Mouse (Mus musculus) CH12.LX (cell line): Measurements from ENCODE around the gene Zmat5. TPM values are rescaled to one million over a fixed set of nuclear protein-coding genes. Genes with fewer than 3 reads are reported as not detected.

Source experiments
- DNase-seq: peaks from one replicate; pipeline ENCODE4 v3.0.0-alpha.2; 2013; ENCODE audit errors: extremely low read depth
- H3K27ac ChIP-seq: 2 replicates; pipeline ENCODE4 v1.5.1; 2012; ENCODE audit warnings: low read depth, mild to moderate bottlenecking, control low read depth, moderate library complexity; ENCODE audit not compliant: insufficient read depth
- H3K27me3 ChIP-seq: replicated peaks from 2 replicates; pipeline ENCODE3; 2012; ENCODE audit warnings: inconsistent platforms
- H3K36me3 ChIP-seq, 2 experiments: replicated peaks in 1 of 2; 2 replicates each; pipeline versions ENCODE3 to v1.6.1; 2012; ENCODE audit warnings: inconsistent platforms in 1 of 2, low read length in 1 of 2, mild to moderate bottlenecking in 1 of 2, mixed read lengths in 1 of 2, moderate library complexity in 1 of 2; ENCODE audit not compliant: control insufficient read depth in 1 of 2, insufficient read depth in 1 of 2
- H3K4me1 ChIP-seq, 2 experiments: 2 replicates each; pipeline ENCODE4 v1.6.1; 2012; ENCODE audit warnings: inconsistent platforms in 1 of 2, moderate library complexity in 1 of 2; ENCODE audit not compliant: insufficient read depth in 2 of 2, control insufficient read depth in 1 of 2
- H3K4me2 ChIP-seq: 2 replicates; pipeline ENCODE4 v1.6.1; 2012; ENCODE audit warnings: low read depth, mild to moderate bottlenecking, control low read depth; ENCODE audit not compliant: poor library complexity, insufficient read depth, severe bottlenecking
- H3K4me3 ChIP-seq, 3 experiments: fragments of 150-350 bp in 1 of 3; sonication (generic) in 1 of 3; replicated peaks in 1 of 3; 2 replicates each; pipeline versions ENCODE3 to v1.5.1; 2011 to 2012; ENCODE audit warnings: low read depth in 2 of 3, low read length in 2 of 3, mild to moderate bottlenecking in 2 of 3, moderate library complexity in 2 of 3, control low read depth in 1 of 3, improper control_type of control experiment in 1 of 3, inconsistent platforms in 1 of 3, mixed read lengths in 1 of 3; ENCODE audit not compliant: poor library complexity in 1 of 3
- H3K79me2 ChIP-seq: replicated peaks from 2 replicates; pipeline ENCODE4 v1.6.1; 2012; ENCODE audit warnings: mild to moderate bottlenecking, moderate library complexity; ENCODE audit not compliant: control insufficient read depth, poor library complexity, insufficient read depth, severe bottlenecking; ENCODE audit errors: extremely low read depth
- H3K9ac ChIP-seq: 2 replicates; pipeline ENCODE4 v1.6.1; 2012; ENCODE audit warnings: low read depth, mild to moderate bottlenecking, control low read depth, moderate library complexity; ENCODE audit not compliant: insufficient read depth
- H3K9me3 ChIP-seq: replicated peaks from 2 replicates; pipeline ENCODE3; 2012; ENCODE audit warnings: low read length, inconsistent platforms, mixed read lengths
- BHLHE40 ChIP-seq: IDR thresholded peaks from 2 replicates; pipeline ENCODE4 v1.6.1; 2011; ENCODE audit warnings: mild to moderate bottlenecking, low read depth, low read length, improper control_type of control experiment
- CHD1 ChIP-seq: IDR thresholded peaks from 2 replicates; pipeline ENCODE4 v1.6.1; 2012; ENCODE audit warnings: low read depth, low read length, improper control_type of control experiment, inconsistent platforms
- CHD2 ChIP-seq: IDR thresholded peaks from 2 replicates; pipeline ENCODE4 v1.6.1; 2011; ENCODE audit warnings: low read length, improper control_type of control experiment
- CTCF ChIP-seq, 2 experiments: IDR thresholded peaks in 1 of 2; conservative IDR thresholded peaks in 1 of 2; 2 replicates each; pipeline ENCODE4 v1.5.1; 2011 to 2012; ENCODE audit warnings: low read depth in 2 of 2, low read length in 2 of 2, improper control_type of control experiment in 1 of 2, inconsistent platforms in 1 of 2, mild to moderate bottlenecking in 1 of 2, moderate library complexity in 1 of 2
- E2F4 ChIP-seq: IDR thresholded peaks from 2 replicates; pipeline ENCODE4 v1.6.1; 2011; ENCODE audit warnings: low read depth, low read length, improper control_type of control experiment; ENCODE audit not compliant: insufficient replicate concordance
- ELF1 ChIP-seq: IDR thresholded peaks from 2 replicates; pipeline ENCODE4 v1.6.1; 2014; ENCODE audit warnings: low read depth, mild to moderate bottlenecking, inconsistent platforms, low read length, improper control_type of control experiment
- EP300 ChIP-seq: IDR thresholded peaks from 2 replicates; pipeline ENCODE4 v1.6.1; 2011; ENCODE audit warnings: low read length, improper control_type of control experiment
- ETS1 ChIP-seq: conservative IDR thresholded peaks from 2 replicates; pipeline ENCODE4 v1.6.1; 2012; ENCODE audit warnings: low read depth, mild to moderate bottlenecking, inconsistent platforms, low read length, improper control_type of control experiment, moderate library complexity
- GABPA ChIP-seq: IDR thresholded peaks from 2 replicates; pipeline ENCODE4 v1.6.1; 2012; ENCODE audit warnings: low read depth, low read length, improper control_type of control experiment, inconsistent platforms; ENCODE audit not compliant: insufficient replicate concordance
- HCFC1 ChIP-seq: IDR thresholded peaks from 2 replicates; pipeline ENCODE4 v1.6.1; 2012; ENCODE audit warnings: low read depth, mild to moderate bottlenecking, inconsistent platforms, low read length, improper control_type of control experiment
- IRF4 ChIP-seq: IDR thresholded peaks from 2 replicates; pipeline ENCODE4 v1.6.1; 2014; ENCODE audit warnings: low read depth, mild to moderate bottlenecking, inconsistent platforms, low read length, improper control_type of control experiment
- JUND ChIP-seq: conservative IDR thresholded peaks from 2 replicates; pipeline ENCODE4 v1.6.1; 2011; ENCODE audit warnings: low read depth, low read length, improper control_type of control experiment
- KAT2A ChIP-seq: IDR thresholded peaks from 2 replicates; pipeline ENCODE4 v1.6.1; 2012; ENCODE audit warnings: low read length, improper control_type of control experiment, inconsistent platforms; ENCODE audit not compliant: insufficient replicate concordance
- MAFK ChIP-seq: IDR thresholded peaks from 2 replicates; pipeline ENCODE4 v1.6.1; 2011; ENCODE audit warnings: low read length, improper control_type of control experiment; ENCODE audit not compliant: insufficient replicate concordance
- MAX ChIP-seq: IDR thresholded peaks from 2 replicates; pipeline ENCODE4 v1.6.1; 2011; ENCODE audit warnings: low read length, improper control_type of control experiment
- MAZ ChIP-seq: IDR thresholded peaks from 2 replicates; pipeline ENCODE4 v1.6.1; 2012; ENCODE audit warnings: low read depth, mild to moderate bottlenecking, inconsistent platforms, low read length, improper control_type of control experiment, moderate library complexity
- MEF2A ChIP-seq: IDR thresholded peaks from 2 replicates; pipeline ENCODE4 v1.6.1; 2014; ENCODE audit warnings: low read depth, mild to moderate bottlenecking, inconsistent platforms, low read length, improper control_type of control experiment, borderline replicate concordance
- MXI1 ChIP-seq: IDR thresholded peaks from 2 replicates; pipeline ENCODE4 v1.6.1; 2011; ENCODE audit warnings: mild to moderate bottlenecking, low read depth, low read length, improper control_type of control experiment
- MYC ChIP-seq: IDR thresholded peaks from 2 replicates; pipeline ENCODE4 v1.6.1; 2011; ENCODE audit warnings: low read depth, mild to moderate bottlenecking, improper control_type of control experiment, low read length
- NELFE ChIP-seq: IDR thresholded peaks from 2 replicates; pipeline ENCODE4 v1.6.1; 2011; ENCODE audit warnings: low read depth, low read length, improper control_type of control experiment
- NRF1 ChIP-seq: IDR thresholded peaks from 2 replicates; pipeline ENCODE4 v1.6.1; 2014; ENCODE audit warnings: low read depth, mild to moderate bottlenecking, inconsistent platforms, low read length, improper control_type of control experiment, moderate library complexity
- PAX5 ChIP-seq: IDR thresholded peaks from 2 replicates; pipeline ENCODE4 v1.6.1; 2012; ENCODE audit warnings: low read length, inconsistent platforms, mixed read lengths
- POLR2A ChIP-seq: IDR thresholded peaks from 2 replicates; pipeline ENCODE4 v1.6.1; 2011; ENCODE audit warnings: low read depth, mild to moderate bottlenecking, improper control_type of control experiment, low read length
- POLR2AphosphoS2 ChIP-seq: IDR thresholded peaks from 2 replicates; pipeline ENCODE4 v1.6.1; 2011; ENCODE audit warnings: low read depth, low read length, improper control_type of control experiment
- RAD21 ChIP-seq: IDR thresholded peaks from 2 replicates; pipeline ENCODE4 v1.6.1; 2011; ENCODE audit warnings: low read depth, mild to moderate bottlenecking, low read length, improper control_type of control experiment, moderate library complexity
- RCOR1 ChIP-seq: conservative IDR thresholded peaks from 2 replicates; pipeline ENCODE4 v1.6.1; 2012; ENCODE audit warnings: low read depth, mild to moderate bottlenecking, inconsistent platforms, low read length, improper control_type of control experiment
- SIN3A ChIP-seq: IDR thresholded peaks from 2 replicates; pipeline ENCODE4 v1.6.1; 2012; ENCODE audit warnings: low read length, improper control_type of control experiment, inconsistent platforms
- SMC3 ChIP-seq: IDR thresholded peaks from 2 replicates; pipeline ENCODE4 v1.6.1; 2011; ENCODE audit warnings: low read depth, low read length, improper control_type of control experiment
- TBP ChIP-seq: conservative IDR thresholded peaks from 2 replicates; pipeline ENCODE4 v1.6.1; 2011; ENCODE audit warnings: low read depth, low read length, improper control_type of control experiment
- TCF12 ChIP-seq: IDR thresholded peaks from 2 replicates; pipeline ENCODE4 v1.6.1; 2014; ENCODE audit warnings: low read depth, mild to moderate bottlenecking, inconsistent platforms, low read length, improper control_type of control experiment
- UBTF ChIP-seq: IDR thresholded peaks from 2 replicates; pipeline ENCODE4 v1.6.1; 2012; ENCODE audit warnings: low read depth, mild to moderate bottlenecking, inconsistent platforms, low read length, improper control_type of control experiment, moderate library complexity
- USF1 ChIP-seq: IDR thresholded peaks from 2 replicates; pipeline ENCODE4 v1.6.1; 2014; ENCODE audit warnings: low read depth, mild to moderate bottlenecking, inconsistent platforms, low read length, improper control_type of control experiment
- USF2 ChIP-seq: conservative IDR thresholded peaks from 2 replicates; pipeline ENCODE4 v1.6.1; 2011; ENCODE audit warnings: low read depth, low read length, improper control_type of control experiment
- ZC3H11A ChIP-seq: IDR thresholded peaks from 2 replicates; pipeline ENCODE4 v1.6.1; 2012; ENCODE audit warnings: low read depth, mild to moderate bottlenecking, inconsistent platforms, low read length, improper control_type of control experiment
- ZKSCAN1 ChIP-seq: IDR thresholded peaks from 2 replicates; pipeline ENCODE4 v1.6.1; 2012; ENCODE audit warnings: low read depth, inconsistent platforms, low read length, improper control_type of control experiment, borderline replicate concordance
- ZMIZ1 ChIP-seq: IDR thresholded peaks from 2 replicates; pipeline ENCODE4 v1.6.1; 2012; ENCODE audit warnings: low read depth, mild to moderate bottlenecking, inconsistent platforms, low read length, improper control_type of control experiment
- ZNF384 ChIP-seq: IDR thresholded peaks from 2 replicates; pipeline ENCODE4 v1.6.1; 2012; ENCODE audit warnings: low read depth, low read length, improper control_type of control experiment, inconsistent platforms
- dilution Hi-C: fragments of 300-500 bp; cut with MboI; formaldehyde crosslinking; loops from 2 replicates; pipeline ENCODE4 v1.14.3; 2020; ENCODE audit warnings: low sequenced_read_pairs; ENCODE audit not compliant: extremely low pct_unique_long_range_greater_than_20kb, extremely low pct_ligation_motif_present
- in situ Hi-C: fragments of 300-500 bp; cut with MboI; formaldehyde crosslinking; loops from 3 replicates; pipeline ENCODE4 v1.14.3; 2019; ENCODE audit warnings: low sequenced_read_pairs, low pct_ligation_motif_present, low pct_unique_long_range_greater_than_20kb, mixed read lengths
- polyA plus RNA-seq: library from polyadenylated mRNA; unstranded; fragments of >175 nt; gene quantifications from 2 replicates; pipeline ENCODE4 v1.2.1, GENCODE M21; 2012; ENCODE audit warnings: low read depth; ENCODE audit not compliant: insufficient read length
- total RNA-seq, 2 experiments: library from RNA; depleted of rRNA; stranded (reverse); fragments of 300-350 nt in 1 of 2; fragments of >200 nt in 1 of 2; gene quantifications; 2 replicates each; pipeline ENCODE4 v1.2.3; 2012 to 2014

The Zmat5 gene
- total RNA-seq (2012; rRNA removed), result 74.8 and 75.2 TPM in 2 replicates
- 27.9 and 35.9 TPM in 2 replicates for total RNA-seq (2014; rRNA removed)
- polyA plus RNA-seq, result 41.8 and 51.4 TPM in 2 replicates

- peak within 1 kb of the TSS; percentile 86 for H3K9ac ChIP-seq
- peaks cover 29% of the 10 kb centered on the region for H3K79me2 ChIP-seq
- dilution Hi-C loops (no loop called here), in situ Hi-C loops (no loop called here)
- peak within 1 kb of the TSS; percentile 56 to 97 (median 90) for H3K4me3 ChIP-seq
- peak; percentile 98 for DNase-seq
- peaks cover 3 to 31% of the 10 kb centered on the region in 2 experiments; a peak in 3 of 4 replicates for H3K4me1 ChIP-seq
- no peaks in the 10 kb centered on the region for H3K27me3 ChIP-seq
- H3K9me3 ChIP-seq, result no peaks in the 10 kb centered on the region
- peak within 1 kb of the TSS; percentile 59 for H3K27ac ChIP-seq
- peak within 1 kb of the TSS; percentile 93 for H3K4me2 ChIP-seq
- peaks cover 12 to 25% of the 10 kb centered on the region in 2 experiments for H3K36me3 ChIP-seq
- TF ChIP-seq SMC3, result peak; percentile 6; the same call in 1 of the 2 replicates
- no peak for TF ChIP-seq CTCF (conservative IDR thresholded peaks at IDR 0.05 in 1 of 2, IDR thresholded peaks at IDR 0.05 in 1 of 2; ENCODE audit: low read depth in 2 of 2, low read length in 2 of 2)
- TF ChIP-seq PAX5, result no peak
- TF ChIP-seq CHD2, result peak; percentile 76
- TF ChIP-seq ZNF384, result no peak
- TF ChIP-seq USF1, result no peak
- TF ChIP-seq ZMIZ1, result peak; percentile 93
- TF ChIP-seq MAZ, result peak; percentile 45; the same call in 1 of the 2 replicates
- TF ChIP-seq MYC, result peak; percentile 89
- TF ChIP-seq IRF4, result peak; percentile 41; the same call in 1 of the 2 replicates
- peak; percentile 97 for TF ChIP-seq POLR2A
- no peak for TF ChIP-seq EP300
- no peak for TF ChIP-seq BHLHE40
- TF ChIP-seq HCFC1, result peak; percentile 98
- peak; percentile 95 for TF ChIP-seq POLR2AphosphoS2
- TF ChIP-seq MXI1, result peak; percentile 75; the same call in 1 of the 2 replicates
- TF ChIP-seq RCOR1, result no peak; the same call in 1 of the 2 replicates
- TF ChIP-seq E2F4, result peak; percentile 88; the same call in 1 of the 2 replicates
- no peak for TF ChIP-seq ZKSCAN1
- TF ChIP-seq JUND, result no peak
- TF ChIP-seq MAFK, result no peak
- TF ChIP-seq ELF1, result peak; percentile 96
- TF ChIP-seq UBTF, result no peak
- no peak for TF ChIP-seq USF2
- TF ChIP-seq MEF2A, result peak; percentile 44; the same call in 1 of the 2 replicates
- peak; percentile 74 for TF ChIP-seq SIN3A
- no peak for TF ChIP-seq ETS1
- TF ChIP-seq MAX, result peak; percentile 76
- peak; percentile 88 for TF ChIP-seq NRF1
- TF ChIP-seq GABPA, result peak; percentile 83; the same call in 1 of the 2 replicates
- no peak for TF ChIP-seq ZC3H11A
- TF ChIP-seq KAT2A, result peak; percentile 100
- TF ChIP-seq CHD1, result no peak
- TF ChIP-seq TCF12, result peak; percentile 90
- TF ChIP-seq RAD21, result no peak
- peak; percentile 93 for TF ChIP-seq NELFE
- TF ChIP-seq TBP, result peak; percentile 82
Observed at GRCm38 (mm10) chr11:4704072-4704964, at the start of gene Zmat5, which contains the start of gene Uqcr10. Zmat5 (plus strand) TSS chr11:4704678. Uqcr10 (minus strand) TSS chr11:4704342.
